Mouse (Mus musculus) midbrain, embryonic 13.5 days (tissue): Measurements from ENCODE around the gene Zfp319. TPM values are rescaled to one million over a fixed set of nuclear protein-coding genes. Genes with fewer than 3 reads are reported as not detected.
A peak's percentile ranks its signal among the peaks of the same experiment; 100 is the strongest.

Experiments
- ATAC-seq: fragments of 200-750 bp; cut with Nextera tagmentation; 2 replicates; pipeline ENCODE4 v1.8.0; 2017; ENCODE audit warnings: mild to moderate bottlenecking, moderate TSS enrichment, moderate library complexity
- H3K27ac ChIP-seq: fragments of 300-500 bp; sonication (generic); 2 replicates; pipeline ENCODE4 v1.5.1; 2015; ENCODE audit warnings: inconsistent platforms, mild to moderate bottlenecking, moderate library complexity
- H3K27me3 ChIP-seq: fragments of 300-500 bp; sonication (generic); 2 replicates; pipeline ENCODE4 v1.6.1; 2015; ENCODE audit warnings: mild to moderate bottlenecking, inconsistent platforms
- H3K36me3 ChIP-seq: fragments of 300-500 bp; sonication (generic); 2 replicates; pipeline ENCODE4 v1.6.1; 2015; ENCODE audit warnings: mild to moderate bottlenecking, inconsistent platforms
- H3K4me1 ChIP-seq: fragments of 300-500 bp; sonication (generic); replicated peaks from 2 replicates; pipeline ENCODE4 v1.6.1; 2015; ENCODE audit warnings: inconsistent platforms
- H3K4me2 ChIP-seq: fragments of 300-500 bp; sonication (generic); replicated peaks from 2 replicates; pipeline ENCODE4 v1.6.1; 2015; ENCODE audit warnings: moderate library complexity, mild to moderate bottlenecking, inconsistent platforms
- H3K4me3 ChIP-seq: fragments of 300-500 bp; sonication (generic); replicated peaks from 2 replicates; pipeline ENCODE4 v1.5.1; 2015; ENCODE audit warnings: mild to moderate bottlenecking, inconsistent platforms
- H3K9ac ChIP-seq: fragments of 300-500 bp; sonication (generic); replicated peaks from 2 replicates; pipeline ENCODE4 v1.6.1; 2015; ENCODE audit warnings: mild to moderate bottlenecking, inconsistent platforms
- H3K9me3 ChIP-seq: fragments of 300-500 bp; sonication (generic); 2 replicates; pipeline ENCODE4 v1.6.1; 2016; ENCODE audit warnings: mild to moderate bottlenecking, inconsistent platforms
- WGBS: fragments of 180-500 bp; shearing (Covaris S2); methylation state at CpG from one replicate; pipeline ENCODE4 v1.1.7; 2015; 5-methylcytosine and 5-hydroxymethylcytosine counted together
- polyA plus RNA-seq: library from polyadenylated mRNA; unstranded; fragments of >200 nt; fragmentation: Nextera tagmentation; extraction: Ambion mirVana; gene quantifications from 2 replicates; pipeline ENCODE4 v1.2.1, GENCODE M21; 2015

The Zfp319 gene
- polyA plus RNA-seq, 1 experiment from 2014 or later = 19.5 TPM

DNA sequence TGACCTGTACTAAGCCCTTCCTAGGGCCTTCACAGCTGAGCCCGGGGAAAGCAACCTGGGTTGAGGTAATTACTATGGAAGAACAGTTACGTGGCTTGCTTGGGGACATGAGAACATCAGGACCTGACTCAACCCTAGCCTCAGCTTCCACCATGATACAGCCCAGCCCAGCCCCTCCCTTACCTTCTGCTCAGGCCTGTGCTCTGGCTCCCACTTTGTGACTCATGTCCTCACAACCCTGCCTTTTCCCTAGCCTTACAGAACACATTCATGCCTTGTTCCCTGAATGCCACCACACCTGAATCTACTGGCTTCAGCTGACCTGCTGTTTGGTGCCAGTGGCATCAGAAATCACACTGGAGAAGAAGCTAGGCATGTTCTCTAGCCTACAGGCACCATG is 16.6 kb upstream of the Zfp319 start:
- H3K4me1 ChIP-seq = peaks cover 29% of the 10 kb centered on the region
- H3K9me3 ChIP-seq = no peaks in the 10 kb centered on the region
- H3K27ac ChIP-seq = no peak overlapping the region
- 90% methylated on average over 2 of the region's 2 CpGs for WGBS
- H3K27me3 ChIP-seq = peaks cover 6% of the 10 kb centered on the region; the same call in 1 of the 2 replicates
- H3K4me2 ChIP-seq = no peak overlapping the region
- no peak overlapping the region for H3K4me3 ChIP-seq
- no peak overlapping the region for H3K9ac ChIP-seq
- H3K36me3 ChIP-seq = peaks cover 20% of the 10 kb centered on the region
- no peak for ATAC-seq

DNA sequence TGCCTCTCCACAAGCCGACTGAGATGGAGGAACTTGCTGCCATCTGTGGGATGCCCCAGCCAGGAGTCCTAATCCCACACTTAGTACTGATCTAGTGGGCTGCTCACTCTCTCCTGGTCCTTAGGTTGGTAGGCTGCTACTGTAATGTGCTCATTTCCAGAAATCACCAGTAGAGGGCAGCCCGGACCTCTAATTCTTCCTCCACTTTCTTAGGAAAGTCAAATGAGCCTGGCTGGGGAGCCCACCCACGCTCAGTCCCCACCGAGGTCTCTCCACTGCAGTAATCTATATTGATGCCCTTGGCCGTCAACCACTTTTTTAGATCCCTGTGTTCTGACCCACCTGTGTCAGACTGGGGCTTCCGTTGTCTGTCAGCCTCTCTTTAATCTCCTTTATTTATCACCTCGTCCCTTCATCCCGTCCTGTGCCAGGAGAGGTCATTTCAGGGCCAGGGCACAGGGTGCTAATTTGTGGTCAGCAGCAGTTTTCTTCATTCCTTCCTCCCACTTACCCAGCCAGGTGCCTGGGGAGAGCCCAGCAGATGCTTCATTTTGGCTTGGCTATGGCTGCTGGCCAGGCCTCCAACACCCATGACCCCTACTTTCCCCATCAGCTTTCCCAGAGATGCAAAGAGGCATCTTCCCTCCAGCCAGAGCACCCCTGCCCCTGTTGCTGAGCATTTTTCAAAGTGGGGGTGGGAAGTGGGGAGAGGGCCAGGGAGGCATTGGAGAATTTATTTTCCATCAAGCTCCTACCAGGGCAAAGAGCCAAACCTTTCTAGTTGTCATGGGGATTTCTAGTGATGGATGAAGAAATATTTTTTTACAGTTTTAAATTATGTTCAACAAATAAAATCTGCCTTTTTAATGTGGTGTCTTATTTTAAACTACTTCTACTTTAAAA is 15.1 kb upstream of the Zfp319 start:
- Histone ChIP-seq H3K36me3 (peaks cover 25% of the 10 kb centered on the region), H3K4me1 (peaks cover 26% of the 10 kb centered on the region), H3K27me3 (peaks cover 6% of the 10 kb centered on the region; the same call in 1 of the 2 replicates), H3K27ac (no peak overlapping the region), H3K4me3 (no peak overlapping the region), H3K9me3 (no peaks in the 10 kb centered on the region), H3K9ac (no peak overlapping the region), H3K4me2 (no peak overlapping the region)
- 31% methylated on average over 8 of the region's 8 CpGs for WGBS
- ATAC-seq = peak; percentile 43

DNA sequence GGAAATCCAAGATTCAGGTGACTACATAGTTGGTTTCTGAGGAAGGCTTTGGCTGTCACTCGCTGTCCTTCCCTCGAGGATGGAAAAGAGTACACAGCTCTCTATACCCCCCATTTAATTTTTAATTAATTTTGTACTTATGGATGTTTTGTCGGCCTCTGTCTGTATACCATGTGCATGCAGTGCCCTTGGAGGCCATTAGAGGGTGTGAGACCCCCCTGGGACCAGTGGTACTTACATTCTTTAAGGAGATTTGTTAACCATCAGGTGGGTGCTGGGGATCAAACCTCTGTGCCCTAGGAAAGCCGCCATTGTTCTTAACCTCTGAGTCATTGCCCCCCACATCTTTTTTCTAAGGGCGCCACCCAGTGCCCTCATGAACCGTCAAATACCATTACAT is 12.9 kb upstream of the Zfp319 start:
- WGBS = 71% methylated on average over 6 of the region's 6 CpGs
- Histone ChIP-seq H3K4me1 (peaks cover 16% of the 10 kb centered on the region), H3K27ac (no peak overlapping the region), H3K4me3 (no peak overlapping the region), H3K9me3 (no peaks in the 10 kb centered on the region), H3K4me2 (no peak overlapping the region), H3K27me3 (peaks cover under 1% of the 10 kb centered on the region; the same call in 1 of the 2 replicates), H3K36me3 (peaks cover 40% of the 10 kb centered on the region), H3K9ac (no peak overlapping the region)
- ATAC-seq = no peak

DNA sequence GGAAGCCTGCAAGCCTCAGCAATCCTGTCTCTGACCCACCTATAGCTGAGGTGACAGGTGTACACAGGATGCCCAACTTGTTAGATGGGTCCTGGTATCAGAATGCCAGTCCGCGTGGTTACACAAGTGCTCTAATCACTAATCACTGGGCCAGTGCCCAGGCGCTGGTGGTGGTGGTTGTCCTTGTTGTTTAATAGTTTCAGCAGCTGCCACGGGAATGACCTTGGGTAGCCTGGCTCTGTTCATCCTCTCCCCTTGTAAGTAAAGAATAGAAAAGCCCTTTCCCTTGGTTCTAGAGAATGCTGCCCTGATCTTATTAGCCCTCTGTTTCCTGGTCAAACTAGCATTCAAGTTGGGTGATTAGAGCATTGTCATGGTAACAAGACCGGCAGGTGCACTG is 10.0 kb upstream of the Zfp319 start:
- Histone ChIP-seq H3K4me2 (no peak overlapping the region), H3K27me3 (no peaks in the 10 kb centered on the region), H3K4me3 (no peak overlapping the region), H3K27ac (no peak overlapping the region), H3K9me3 (no peaks in the 10 kb centered on the region), H3K36me3 (peaks cover 64% of the 10 kb centered on the region), H3K4me1 (no peaks in the 10 kb centered on the region), H3K9ac (no peak overlapping the region)
- ATAC-seq = no peak
- 67% methylated on average over 5 of the region's 5 CpGs for WGBS

DNA sequence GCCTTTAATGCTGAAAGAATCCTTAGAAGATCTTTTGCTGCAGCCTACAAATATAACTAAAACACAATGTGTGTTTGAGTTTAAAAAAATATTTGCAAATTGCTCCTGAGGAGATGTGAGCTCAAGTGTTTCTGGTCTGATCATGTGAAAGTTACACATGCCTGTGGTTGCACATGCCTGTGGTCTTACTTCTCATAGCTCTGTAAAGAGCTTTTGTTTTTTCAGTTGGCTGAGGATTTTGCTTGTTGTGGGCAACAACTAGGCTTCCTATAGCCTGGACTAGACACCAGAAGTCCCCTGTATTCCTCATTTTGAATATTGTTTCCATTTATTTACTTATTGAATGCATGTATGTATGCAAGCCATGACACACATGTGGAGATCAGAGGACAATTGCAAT is 4.6 kb upstream of the Zfp319 start:
- H3K27me3 ChIP-seq = no peaks in the 10 kb centered on the region
- H3K36me3 ChIP-seq = peaks cover 47% of the 10 kb centered on the region
- no peak overlapping the region for H3K27ac ChIP-seq
- no peak overlapping the region for H3K4me3 ChIP-seq
- no peak for ATAC-seq
- H3K9ac ChIP-seq = no peak overlapping the region
- no peaks in the 10 kb centered on the region for H3K9me3 ChIP-seq
- H3K4me2 ChIP-seq = no peak overlapping the region
- peaks cover 5% of the 10 kb centered on the region for H3K4me1 ChIP-seq

DNA sequence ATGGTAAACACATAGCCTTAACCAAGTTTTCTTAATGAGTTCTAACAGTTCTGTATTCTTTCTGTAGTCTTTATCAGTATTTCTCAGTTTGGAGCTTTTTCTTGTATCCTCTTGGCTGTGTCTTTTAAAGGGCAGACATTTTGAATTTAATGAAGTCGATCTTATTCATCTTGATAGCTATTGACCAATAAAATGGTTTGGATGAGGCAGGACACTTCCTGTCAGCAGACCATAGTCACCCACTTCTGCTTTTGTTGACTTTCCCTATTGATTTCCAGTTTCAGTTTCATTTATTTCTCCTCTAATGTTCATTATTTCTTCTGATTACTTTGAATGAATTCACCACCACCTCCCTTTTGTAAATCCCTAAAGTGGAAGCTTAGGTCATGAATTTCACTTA is 4.0 kb upstream of the Zfp319 start:
- Histone ChIP-seq H3K4me2 (no peak overlapping the region), H3K4me3 (no peak overlapping the region), H3K27ac (no peak overlapping the region), H3K9ac (no peak overlapping the region), H3K9me3 (no peaks in the 10 kb centered on the region), H3K36me3 (peaks cover 43% of the 10 kb centered on the region), H3K27me3 (no peaks in the 10 kb centered on the region), H3K4me1 (peaks cover 6% of the 10 kb centered on the region)
- no peak for ATAC-seq
- WGBS = 98% methylated on average over 1 of the region's 1 CpGs

DNA sequence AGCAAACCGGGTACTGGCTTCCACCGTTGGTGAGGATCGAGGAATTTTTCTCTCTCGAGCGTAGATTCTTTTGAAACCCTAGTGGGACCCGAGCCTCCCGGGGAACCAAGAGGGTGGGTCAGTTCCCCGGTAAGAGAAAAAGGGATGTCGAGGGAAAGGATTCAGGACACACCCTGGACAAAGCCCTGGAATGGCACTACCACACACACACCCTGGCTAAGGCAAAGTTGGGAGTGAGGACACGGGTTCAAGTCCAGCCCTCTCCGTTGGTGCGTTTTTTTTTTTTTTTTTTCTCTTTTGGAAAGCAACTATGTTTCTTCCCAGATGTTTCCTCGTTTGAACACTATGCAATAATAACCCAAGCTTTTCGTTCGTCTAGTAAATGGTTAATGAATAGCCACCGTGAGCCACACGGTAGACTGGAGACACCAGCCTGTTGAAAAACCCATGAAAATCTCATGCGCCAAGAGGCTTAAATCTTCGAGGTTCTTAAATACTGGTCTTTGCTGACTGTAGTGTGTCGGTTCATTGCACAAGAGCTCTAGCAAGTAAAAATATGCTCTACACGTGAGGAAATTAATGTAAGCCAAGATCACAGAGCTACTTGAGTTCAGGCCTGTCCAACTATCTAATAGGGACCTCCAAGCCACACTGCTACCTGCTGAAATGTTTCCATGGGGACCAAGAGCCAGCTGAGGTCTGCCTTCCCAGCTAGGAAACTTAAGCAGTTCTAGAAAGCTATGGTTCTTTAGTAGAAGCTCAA is 868 bp upstream of the Zfp319 start:
- H3K9ac ChIP-seq = peak overlapping the region; percentile 98
- peaks cover 35% of the 10 kb centered on the region for H3K36me3 ChIP-seq
- WGBS = 29% methylated on average over 21 of the region's 21 CpGs
- peak overlapping the region; percentile 85 for H3K4me2 ChIP-seq
- peak overlapping the region; percentile 92 for H3K27ac ChIP-seq
- peak; percentile 57 for ATAC-seq
- no peaks in the 10 kb centered on the region for H3K27me3 ChIP-seq
- peaks cover 24% of the 10 kb centered on the region for H3K4me1 ChIP-seq
- no peaks in the 10 kb centered on the region for H3K9me3 ChIP-seq
- peak overlapping the region; percentile 85 for H3K4me3 ChIP-seq

DNA sequence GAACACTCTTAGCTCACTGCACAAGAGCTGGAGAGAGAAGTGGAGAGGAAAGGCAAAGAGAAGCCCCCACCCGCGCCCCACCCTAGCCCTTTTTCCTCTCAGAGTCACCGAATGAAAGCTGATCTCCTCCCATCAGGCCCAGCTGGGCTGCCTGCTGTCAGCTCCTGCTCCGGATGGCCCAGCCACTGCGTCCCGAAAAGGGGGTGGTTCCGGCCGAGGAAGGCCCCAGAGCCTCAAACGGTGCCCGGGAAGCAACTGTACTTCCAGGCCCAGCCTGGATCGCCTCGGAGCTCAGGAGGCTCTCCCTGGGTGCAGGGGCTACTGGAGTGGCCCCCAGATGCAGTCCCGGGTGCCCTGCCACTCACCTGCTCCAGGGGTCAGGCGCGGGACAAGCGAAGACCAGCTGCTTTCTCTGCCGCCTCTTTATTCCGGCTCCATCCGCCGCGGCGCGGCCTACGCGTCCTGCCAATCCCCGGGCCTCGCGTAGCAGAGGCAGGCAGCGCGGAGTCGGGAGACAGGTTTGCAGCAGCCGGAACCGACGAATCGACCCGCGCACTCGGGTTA is 512 bp downstream of the Zfp319 start:
- H3K9ac ChIP-seq = peak overlapping the region; percentile 98
- H3K4me2 ChIP-seq = peak overlapping the region; percentile 85
- peaks cover 38% of the 10 kb centered on the region for H3K4me1 ChIP-seq
- H3K27ac ChIP-seq = peak overlapping the region; percentile 92
- H3K36me3 ChIP-seq = peaks cover 43% of the 10 kb centered on the region
- under 1% methylated on average over 38 of the region's 38 CpGs for WGBS
- H3K9me3 ChIP-seq = no peaks in the 10 kb centered on the region
- peak overlapping the region; percentile 85 for H3K4me3 ChIP-seq
- peak; percentile 58 for ATAC-seq
- no peaks in the 10 kb centered on the region for H3K27me3 ChIP-seq

DNA sequence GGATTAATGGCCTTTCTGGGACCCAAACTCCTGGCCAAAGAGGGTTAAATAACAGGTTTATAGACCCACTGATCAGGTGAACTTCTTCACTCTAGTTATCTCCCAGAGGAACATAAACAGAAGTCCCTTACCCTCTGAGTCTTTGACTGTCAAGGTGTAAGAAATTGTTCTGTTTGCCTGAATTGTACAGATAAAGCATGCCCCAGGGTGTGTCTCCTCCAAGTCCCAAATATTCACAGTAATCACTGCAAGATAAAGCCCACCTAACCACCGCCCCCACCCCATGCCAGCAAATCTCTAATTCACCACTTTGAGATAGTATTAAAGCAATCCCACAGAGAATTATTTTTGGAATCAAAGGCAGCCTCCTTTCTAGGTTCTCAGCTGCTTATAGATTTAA is 1.4 kb downstream of the Zfp319 start:
- Histone ChIP-seq H3K27me3 (no peaks in the 10 kb centered on the region), H3K9me3 (no peaks in the 10 kb centered on the region), H3K27ac (peak overlapping the region; percentile 92; the same call in 1 of the 2 replicates), H3K4me2 (peak overlapping the region; percentile 85), H3K4me1 (peaks cover 39% of the 10 kb centered on the region), H3K9ac (peak overlapping the region; percentile 98), H3K4me3 (peak overlapping the region; percentile 85), H3K36me3 (peaks cover 52% of the 10 kb centered on the region)
- ATAC-seq = no peak
- 77% methylated on average over 1 of the region's 1 CpGs for WGBS

DNA sequence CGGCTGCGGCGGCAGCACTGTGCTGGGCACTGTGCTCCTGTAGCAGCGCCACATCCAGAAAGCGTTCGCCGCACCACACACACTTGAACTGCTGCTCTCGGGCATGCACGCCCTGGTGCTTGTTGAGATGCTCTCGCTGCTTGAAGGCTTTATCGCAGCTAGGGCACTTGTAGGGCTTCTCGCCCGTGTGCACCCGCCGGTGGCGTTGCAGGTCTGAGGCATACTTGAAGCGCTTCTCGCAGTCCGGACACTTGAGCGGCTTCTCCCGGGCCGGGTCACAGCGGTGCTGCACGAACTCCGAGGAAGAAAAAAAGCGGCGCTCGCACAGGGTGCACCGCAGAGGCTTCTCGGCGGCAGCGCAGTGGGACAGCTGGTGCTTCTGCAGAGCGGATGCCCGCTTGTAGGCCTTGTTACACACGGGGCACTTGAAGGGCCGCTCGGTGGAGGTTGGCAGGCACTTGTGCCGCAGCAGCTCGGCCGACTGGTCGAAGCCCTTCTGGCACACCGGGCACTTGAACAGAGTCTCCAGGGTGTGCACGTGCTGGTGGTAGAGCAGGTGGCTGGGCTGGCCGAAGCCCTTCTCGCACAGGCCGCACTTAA is 3.8 kb downstream of the Zfp319 start:
- ATAC-seq = no peak
- Histone ChIP-seq H3K27me3 (no peaks in the 10 kb centered on the region), H3K36me3 (peaks cover 62% of the 10 kb centered on the region), H3K4me1 (peaks cover 47% of the 10 kb centered on the region), H3K27ac (no peak overlapping the region), H3K9me3 (no peaks in the 10 kb centered on the region), H3K9ac (no peak overlapping the region), H3K4me3 (no peak overlapping the region), H3K4me2 (no peak overlapping the region)
- 86% methylated on average over 46 of the region's 46 CpGs for WGBS

DNA sequence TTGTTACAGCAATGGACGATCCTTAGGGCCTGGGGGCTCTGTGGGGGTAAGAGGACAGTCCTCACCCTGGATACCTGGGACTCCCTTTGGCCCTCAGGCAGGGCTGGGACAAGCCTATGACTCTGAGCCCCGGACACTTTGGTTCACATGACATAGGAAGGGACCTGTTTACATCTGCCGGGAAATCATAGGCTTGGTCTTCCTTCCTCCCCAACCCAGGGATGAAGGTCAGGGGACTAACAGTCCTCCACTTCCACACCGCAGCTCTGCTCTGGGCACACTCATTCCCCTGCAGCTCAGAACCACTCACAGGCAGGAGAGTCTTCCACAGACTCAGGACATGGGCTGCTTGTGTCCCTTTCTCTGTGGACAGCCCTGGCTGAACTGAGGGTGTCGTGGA is 4.9 kb downstream of the Zfp319 start:
- no peak overlapping the region for H3K9ac ChIP-seq
- peaks cover 43% of the 10 kb centered on the region for H3K4me1 ChIP-seq
- no peak overlapping the region for H3K4me3 ChIP-seq
- no peaks in the 10 kb centered on the region for H3K27me3 ChIP-seq
- H3K9me3 ChIP-seq = no peaks in the 10 kb centered on the region
- WGBS = 94% methylated on average over 5 of the region's 5 CpGs
- H3K4me2 ChIP-seq = no peak overlapping the region
- ATAC-seq = no peak
- H3K36me3 ChIP-seq = peaks cover 62% of the 10 kb centered on the region
- no peak overlapping the region for H3K27ac ChIP-seq

DNA sequence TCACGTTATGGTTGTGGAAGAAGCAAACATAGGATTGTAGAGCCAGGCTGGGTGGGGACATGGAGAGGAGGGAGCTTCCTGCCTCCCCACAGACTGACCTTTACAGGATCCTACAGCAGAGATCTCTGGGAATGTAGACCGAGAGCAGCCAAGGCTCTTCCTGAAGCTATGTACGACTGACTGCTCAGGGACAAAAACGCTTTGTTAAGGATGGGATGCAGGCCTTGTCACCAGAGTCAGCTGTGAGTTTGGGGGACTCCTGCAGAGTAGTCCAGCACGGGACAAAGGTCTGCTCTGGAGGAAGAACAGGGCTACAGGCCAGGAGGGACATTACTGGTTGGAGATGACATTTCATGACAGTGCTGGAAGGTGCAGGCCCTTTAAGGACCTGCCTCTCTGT is 7.1 kb downstream of the Zfp319 start:
- no peak overlapping the region for H3K27ac ChIP-seq
- peaks cover 44% of the 10 kb centered on the region for H3K4me1 ChIP-seq
- H3K9me3 ChIP-seq = no peaks in the 10 kb centered on the region
- H3K9ac ChIP-seq = no peak overlapping the region
- H3K36me3 ChIP-seq = peaks cover 62% of the 10 kb centered on the region
- ATAC-seq = no peak
- peaks cover 7% of the 10 kb centered on the region for H3K27me3 ChIP-seq
- H3K4me3 ChIP-seq = no peak overlapping the region
- no peak overlapping the region for H3K4me2 ChIP-seq
- 39% methylated on average over 5 of the region's 5 CpGs for WGBS
